Mouse (Mus musculus) ES-E14 (cell line): ENCODE results near the gene Snx17. TPM values are rescaled to one million over a fixed set of nuclear protein-coding genes. Genes with fewer than 3 reads are reported as not detected.

ENCODE experiments used
- DNase-seq: peaks from one replicate; pipeline ENCODE4 v3.0.0-alpha.2; 2013; ENCODE audit warnings: low read depth, low spot score
- H3K27ac ChIP-seq: 2 replicates; pipeline ENCODE4 v1.5.1; 2012; ENCODE audit warnings: low read depth, mild to moderate bottlenecking, low read length, moderate library complexity, mixed read lengths; ENCODE audit not compliant: poor library complexity, insufficient read depth, severe bottlenecking
- H3K36me3 ChIP-seq: 2 replicates; pipeline ENCODE4 v1.6.1; 2012; ENCODE audit warnings: mild to moderate bottlenecking, low read length, moderate library complexity, mixed read lengths; ENCODE audit not compliant: control insufficient read depth, poor library complexity, insufficient read depth, severe bottlenecking
- H3K4me1 ChIP-seq, 2 experiments: fragments of 150-350 bp in 1 of 2; sonication (generic) in 1 of 2; 2 replicates each; pipeline ENCODE4 v1.6.1; 2012; ENCODE audit warnings: low read length in 2 of 2, mild to moderate bottlenecking in 1 of 2, mixed read lengths in 1 of 2; ENCODE audit not compliant: control insufficient read depth in 2 of 2, insufficient read depth in 2 of 2, poor library complexity in 1 of 2
- H3K4me3 ChIP-seq, 2 experiments: fragments of 150-350 bp in 1 of 2; sonication (generic) in 1 of 2; 2 replicates each; pipeline ENCODE4 v1.5.1; 2012; ENCODE audit warnings: low read length in 2 of 2, low read depth in 1 of 2, mild to moderate bottlenecking in 1 of 2, mixed read lengths in 1 of 2; ENCODE audit not compliant: insufficient read depth in 1 of 2, poor library complexity in 1 of 2, severe bottlenecking in 1 of 2
- H3K9ac ChIP-seq: 2 replicates; pipeline ENCODE4 v1.6.1; 2012; ENCODE audit warnings: low read depth, mild to moderate bottlenecking, low read length, mixed read lengths; ENCODE audit not compliant: poor library complexity, insufficient read depth, severe bottlenecking
- H3K9me3 ChIP-seq: fragments of 150-350 bp; sonication (generic); 2 replicates; pipeline ENCODE4 v1.6.1; 2012; ENCODE audit warnings: low read depth, mild to moderate bottlenecking, low read length; ENCODE audit not compliant: control insufficient read depth, insufficient read depth
- CHD2 ChIP-seq: IDR thresholded peaks from 2 replicates; pipeline ENCODE4 v1.6.1; 2014; ENCODE audit warnings: mild to moderate bottlenecking, low read depth, low read length, inconsistent platforms
- HCFC1 ChIP-seq: IDR thresholded peaks from 2 replicates; pipeline ENCODE4 v1.6.1; 2012; ENCODE audit warnings: low read length, inconsistent platforms, borderline replicate concordance; ENCODE audit not compliant: insufficient read depth
- MAFK ChIP-seq: IDR thresholded peaks from 2 replicates; pipeline ENCODE4 v1.6.1; 2014; ENCODE audit warnings: mild to moderate bottlenecking, low read depth, low read length, inconsistent platforms; ENCODE audit not compliant: insufficient read depth
- ZC3H11A ChIP-seq: IDR thresholded peaks from 2 replicates; pipeline ENCODE4 v1.6.1; 2012; ENCODE audit warnings: low read depth, mild to moderate bottlenecking, inconsistent platforms, low read length, borderline replicate concordance
- ZNF384 ChIP-seq: IDR thresholded peaks from 2 replicates; pipeline ENCODE4 v1.6.1; 2012; ENCODE audit warnings: low read depth, low read length, inconsistent platforms
- in situ Hi-C, 2 experiments: fragments of 600-800 bp; cut with MboI; formaldehyde crosslinking; loops; one replicate each; pipeline ENCODE4 v1.15.1; 2025; ENCODE audit warnings: low sequenced_read_pairs in 2 of 2, inconsistent platforms in 1 of 2; ENCODE audit not compliant: unreplicated experiment in 2 of 2
- total RNA-seq: library from RNA; depleted of rRNA; stranded (reverse); fragments of 300-350 nt; gene quantifications from 2 replicates; pipeline ENCODE4 v1.2.3, GENCODE M21; 2012

Gene Snx17
- total RNA-seq, 1 experiment, result 76.5 TPM

GRCm38 (mm10) chr5:31179766-31180630 lies 13.0 kb upstream of the Snx17 start, which contains the start of the genes Gm29609 and Gtf3c2:
Gene Gm29609 (minus strand): TSS chr5:31179911.
Gene Gtf3c2 (minus strand): TSS chr5:31180144.
- TF ChIP-seq ZNF384 (no peak), MAFK (no peak), ZC3H11A (no peak), CHD2 (no peak), HCFC1 (peak; percentile 78)
- Histone ChIP-seq H3K4me1 (peaks cover 2% of the 10 kb centered on the region in 2 experiments; a peak in 2 of 4 replicates), H3K36me3 (no peaks in the 10 kb centered on the region; the same call in 1 of the 2 replicates)

GRCm38 (mm10) chr5:31181183-31181770 lies 11.8 kb upstream of the Snx17 start:
- Histone ChIP-seq H3K4me1 (peaks cover 2% of the 10 kb centered on the region in 2 experiments; a peak in 2 of 4 replicates), H3K4me3 (peak overlapping the region in 1 of 2 experiments; percentile 97; a peak in 3 of 4 replicates), H3K36me3 (no peaks in the 10 kb centered on the region; the same call in 1 of the 2 replicates), H3K27ac (no peak overlapping the region), H3K9ac (peak overlapping the region; percentile 59; the same call in 1 of the 2 replicates), H3K9me3 (no peaks in the 10 kb centered on the region)
- no peak for DNase-seq
- TF ChIP-seq HCFC1 (no peak), MAFK (no peak), ZNF384 (no peak), CHD2 (no peak), ZC3H11A (no peak)
- in situ Hi-C loops, result no loop called here

More at GRCm38 (mm10) chr5:31179766-31180630, 13.0 kb upstream of the Snx17 start, which contains the start of the genes Gm29609 and Gtf3c2:
- peak; percentile 95 for DNase-seq
- Histone ChIP-seq H3K9ac (peak within 1 kb of the TSS; percentile 94), H3K4me3 (peak within 1 kb of the TSS; percentile 95 to 97), H3K27ac (peak within 1 kb of the TSS; percentile 89), H3K9me3 (no peaks in the 10 kb centered on the region)
- in situ Hi-C loops, result no loop called here

GRCm38 (mm10) chr5:31183678-31184077 lies 9.3 kb upstream of the Snx17 start:
- in situ Hi-C loops, result no loop called here
- H3K9me3 ChIP-seq, result no peaks in the 10 kb centered on the region
- H3K9ac ChIP-seq, result no peak overlapping the region
- no peak for TF ChIP-seq HCFC1
- no peak for TF ChIP-seq ZC3H11A
- TF ChIP-seq ZNF384, result no peak
- TF ChIP-seq CHD2, result no peak
- no peak for TF ChIP-seq MAFK
- H3K27ac ChIP-seq, result no peak overlapping the region
- peaks cover 2% of the 10 kb centered on the region in 2 experiments; a peak in 2 of 4 replicates for H3K4me1 ChIP-seq
- DNase-seq, result no peak
- H3K36me3 ChIP-seq, result peaks cover 7% of the 10 kb centered on the region
- H3K4me3 ChIP-seq, result no peak overlapping the region

GRCm38 (mm10) chr5:31188223-31188840 lies 4.7 kb upstream of the Snx17 start:
- DNase-seq, result peak; percentile 13
- Histone ChIP-seq H3K27ac (no peak overlapping the region), H3K4me3 (no peak overlapping the region), H3K36me3 (peaks cover 27% of the 10 kb centered on the region), H3K9ac (no peak overlapping the region), H3K4me1 (peaks cover 0 to 2% of the 10 kb centered on the region in 2 experiments; a peak in 2 of 4 replicates), H3K9me3 (no peaks in the 10 kb centered on the region)
- in situ Hi-C loops, result no loop called here
- TF ChIP-seq CHD2 (no peak), ZNF384 (no peak), ZC3H11A (no peak; the same call in 1 of the 2 replicates), MAFK (no peak), HCFC1 (no peak)
